Mouse (Mus musculus) layer of hippocampus, adult 9-11 months (tissue): Measurements from ENCODE around the gene Gpr45.

Source experiments
- DNase-seq: peaks from one replicate; pipeline ENCODE4 v3.0.0; 2022

Gene Gpr45

GRCm38 (mm10) chr1:43047811-43048210 is 95.1 kb downstream of the Gpr45 start:
- DNase-seq = no peak

GRCm38 (mm10) chr1:43051903-43052302 is 99.2 kb downstream of the Gpr45 start:
- DNase-seq = no peak

DNA sequence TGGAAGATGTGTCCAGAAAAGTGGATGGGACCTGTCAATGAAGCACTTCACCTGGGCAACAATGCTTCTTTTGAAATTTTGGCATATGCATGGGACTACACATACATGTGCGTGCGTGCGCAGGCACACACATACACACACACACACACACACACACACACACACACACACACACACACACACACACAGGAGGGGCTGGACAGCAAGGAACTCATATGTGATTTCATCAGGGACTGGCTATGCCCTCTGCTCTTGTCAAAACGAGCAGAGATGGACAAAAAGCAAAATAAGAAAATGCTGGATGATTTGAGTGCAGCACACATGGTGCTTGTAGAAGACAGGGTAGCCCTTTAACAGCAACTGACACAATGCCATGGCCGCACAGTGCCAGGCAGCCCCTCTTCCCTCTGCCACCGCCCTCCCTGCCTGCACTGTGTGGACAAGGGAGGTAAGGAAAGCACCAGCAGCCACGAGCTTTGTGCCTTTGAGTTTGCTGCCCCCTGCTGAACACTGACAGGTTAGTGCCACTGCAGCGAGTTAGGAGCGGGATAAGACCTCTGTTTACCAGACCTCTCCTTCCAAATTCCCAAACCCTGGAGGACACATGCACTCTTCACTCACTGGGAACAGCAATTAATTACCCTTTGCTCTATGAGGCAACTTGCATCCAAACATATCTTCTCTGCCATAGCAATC is 113.1 kb downstream of the Gpr45 start:
- peak; percentile 62 for DNase-seq

- no peak for DNase-seq
These were observed 113.9 kb downstream of the Gpr45 start for GRCm38 (mm10) chr1:43066573-43066972.

- no peak for DNase-seq
These were observed 114.9 kb downstream of the Gpr45 start for GRCm38 (mm10) chr1:43067551-43067950.

DNA sequence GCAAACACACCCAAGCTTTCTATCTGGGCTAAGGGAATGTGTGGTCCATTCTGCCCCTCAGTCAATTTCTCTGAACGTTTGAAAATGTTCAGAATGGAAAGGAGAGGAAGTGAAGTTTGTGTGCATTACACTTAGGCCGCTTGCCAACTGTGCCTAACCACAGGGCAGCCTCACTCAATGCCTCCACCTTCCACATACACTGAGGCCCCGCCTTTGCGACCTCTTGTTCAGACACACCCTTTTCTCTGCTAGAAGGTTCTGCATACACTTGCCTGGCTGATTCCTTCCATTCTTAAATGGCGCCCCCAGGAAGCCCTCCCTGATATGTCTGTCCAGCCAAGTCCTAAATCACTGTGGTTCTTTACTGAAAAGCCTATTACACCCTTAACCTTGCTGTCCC is 118.1 kb downstream of the Gpr45 start:
- DNase-seq = no peak

DNA sequence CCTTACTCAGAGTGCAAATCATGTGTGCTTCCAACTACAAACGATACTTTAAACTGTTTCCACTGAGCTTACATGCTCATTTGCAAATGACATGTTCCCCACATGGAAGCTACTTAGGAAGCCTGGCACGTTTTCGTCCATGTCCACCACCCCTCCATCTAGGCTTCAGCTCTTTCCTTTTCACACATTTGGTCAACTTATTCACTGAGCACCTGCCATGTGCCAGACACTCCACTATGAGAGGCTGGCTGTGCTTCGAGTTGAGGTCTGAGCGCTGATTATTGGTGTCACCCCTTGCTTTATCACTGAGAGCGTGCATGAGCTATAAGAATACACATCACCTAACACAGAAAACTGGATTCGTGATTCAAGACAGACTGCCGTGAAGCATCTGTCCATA is 119.4 kb downstream of the Gpr45 start:
- no peak for DNase-seq

GRCm38 (mm10) chr1:43072561-43072960 is 119.9 kb downstream of the Gpr45 start:
- DNase-seq = no peak

GRCm38 (mm10) chr1:43074791-43075190 is 122.1 kb downstream of the Gpr45 start:
- DNase-seq = no peak

GRCm38 (mm10) chr1:43078124-43078523 is 125.5 kb downstream of the Gpr45 start:
- DNase-seq = no peak

GRCm38 (mm10) chr1:43082946-43083345 is 130.3 kb downstream of the Gpr45 start:
- no peak for DNase-seq
